Comparison of ENCODE assay signal across 21 mouse cellular contexts in genomic region chr9:98367333-98367962, GRCm38 (mm10). TPM values are rescaled to one million over a fixed set of nuclear protein-coding genes. Genes with fewer than 3 reads are reported as not detected.
DNase-seq lines count a peak whose midpoint lies in the region; ATAC-seq lines count a peak whose summit lies in the region.
"Had no signal": no experiment of that assay in that cellular context is flagged by ENCODE, and none has a peak within 500 bp of the region (broad histone marks: within the 10 kb centered on the region; RNA-seq: fewer than 3 reads in every experiment).

No protein-coding gene starts in this region.

- intact Hi-C loops in heart, postnatal 25 days (cut with DNase I) = no loop called here

- H3K27ac ChIP-seq in forebrain, embryonic 15.5 days (replicated peaks) = peak overlapping the region; percentile 16; the same call in 1 of the 2 replicates
- no peak overlapping the region for H3K27ac ChIP-seq in forebrain, embryonic 11.5 days (ENCODE audit: low read depth, low read length)
- H3K27ac ChIP-seq: kidney, postnatal 0 days; limb, embryonic 15.5 days had no signal

- no peak overlapping the region for H3K9ac ChIP-seq in forebrain, embryonic 15.5 days (replicated peaks)
- no peak overlapping the region for H3K9ac ChIP-seq in forebrain, embryonic 11.5 days (ENCODE audit: low read length)
- H3K9ac ChIP-seq: heart, embryonic 12.5 days; limb, embryonic 15.5 days; liver, postnatal 0 days had no signal

- DNase-seq in forebrain, embryonic 11.5 days (ENCODE audit: low spot score) = no peak
- DNase-seq in right cerebral cortex, adult 18-20 months = peak; percentile 43
- no peak for DNase-seq in right cerebral cortex, postnatal 36 days (ENCODE audit: low spot score in 2 of 2)
- peak; percentile 24 to 44 for DNase-seq in layer of hippocampus, postnatal 36 days
- DNase-seq in telencephalon, adult 2 months (ENCODE audit: low read depth, low spot score) = peak; percentile 33
- DNase-seq in heart, postnatal 25 days (ENCODE audit: low spot score) = no peak
- no peak for DNase-seq in cerebellum, postnatal 4 days (ENCODE audit: low spot score in 2 of 2)
- DNase-seq: adrenal gland, adult 8-10 months; cerebellum, adult 9-10 months; gastrocnemius, postnatal 36 days; heart, postnatal 36 days; kidney, adult 11 months; liver, postnatal 0 days; lung, postnatal 14 days had no signal

- H3K4me3 ChIP-seq in forebrain, embryonic 15.5 days = no peak overlapping the region
- H3K4me3 ChIP-seq in forebrain, embryonic 11.5 days (ENCODE audit: low read depth, low read length) = no peak overlapping the region
- H3K4me3 ChIP-seq: heart, embryonic 12.5 days; limb, embryonic 15.5 days; megakaryocyte, embryonic 14.5 days had no signal

- H3K36me3 ChIP-seq in forebrain, embryonic 15.5 days = no peaks in the 10 kb centered on the region
- H3K36me3 ChIP-seq in forebrain, embryonic 11.5 days (ENCODE audit: control insufficient read depth, insufficient read depth, low read length) = no peaks in the 10 kb centered on the region
- H3K36me3 ChIP-seq: heart, embryonic 12.5 days; limb, embryonic 15.5 days had no signal

- WGBS in forebrain, embryonic 15.5 days = 68% methylated on average over 13 of the region's 13 CpGs
- WGBS in forebrain, embryonic 11.5 days = 92% methylated on average over 13 of the region's 13 CpGs

- H3K9me3 ChIP-seq in forebrain, embryonic 15.5 days = no peaks in the 10 kb centered on the region
- H3K9me3 ChIP-seq in forebrain, embryonic 11.5 days (ENCODE audit: control insufficient read depth, low read length) = no peaks in the 10 kb centered on the region
- H3K9me3 ChIP-seq: heart, embryonic 12.5 days; limb, embryonic 15.5 days; megakaryocyte, embryonic 14.5 days had no signal

- H3K4me1 ChIP-seq in forebrain, embryonic 15.5 days = peaks cover 13% of the 10 kb centered on the region
- H3K4me1 ChIP-seq in forebrain, embryonic 11.5 days (replicated peaks; ENCODE audit: control insufficient read depth, insufficient read depth, low read length) = no peaks in the 10 kb centered on the region
- H3K4me1 ChIP-seq: heart, embryonic 12.5 days; limb, embryonic 15.5 days had no signal

- no peak overlapping the region for H3K4me2 ChIP-seq in forebrain, embryonic 15.5 days (replicated peaks)
- H3K4me2 ChIP-seq in forebrain, embryonic 11.5 days (ENCODE audit: low read depth, low read length, severe bottlenecking) = no peak overlapping the region
- H3K4me2 ChIP-seq: heart, embryonic 12.5 days; limb, embryonic 15.5 days had no signal

- no peaks in the 10 kb centered on the region for H3K27me3 ChIP-seq in forebrain, embryonic 15.5 days
- no peaks in the 10 kb centered on the region for H3K27me3 ChIP-seq in forebrain, embryonic 11.5 days (ENCODE audit: control insufficient read depth, insufficient read depth, low read length)
- H3K27me3 ChIP-seq: CH12.LX; heart, embryonic 12.5 days; limb, embryonic 15.5 days; megakaryocyte, embryonic 14.5 days had no signal

- ATAC-seq in forebrain, embryonic 15.5 days (replicated peaks) = peak; percentile 54; the same call in 1 of the 2 replicates
- no peak for ATAC-seq in forebrain, embryonic 11.5 days (replicated peaks; ENCODE audit: low FRiP score)
- ATAC-seq: hindbrain, embryonic 16.5 days; liver, postnatal 0 days had no signal

RNA-seq across cellular contexts. Expression of gene Rbp1, which starts 55.3 kb away (rescaled TPM):
- 42.7 and 49.4 TPM in 2 replicates for polyA plus RNA-seq in forebrain, embryonic 15.5 days (2015; fragmentation: Nextera tagmentation; extraction: Ambion mirVana)
- 24.5 and 29.5 TPM in 2 replicates for polyA plus RNA-seq in forebrain, embryonic 11.5 days (2014; fragmentation: Nextera tagmentation; extraction: Ambion mirVana)
- 1 to 10 TPM; 3.5 to 5.8 TPM for total RNA-seq in layer of hippocampus, postnatal 36 days (2021)
- 1 to 10 TPM; 7.4 to 7.6 TPM for total RNA-seq in heart, postnatal 25 days (2021)

Comparison
In these comparisons a context has a peak if more than half of its experiments do, and no peak if none do; other contexts are left out.
1. DNase-seq: peak in right cerebral cortex, adult 18-20 months (single experiment), layer of hippocampus, postnatal 36 days (2 of 2) and telencephalon, adult 2 months (single experiment); none in forebrain, embryonic 11.5 days (single experiment), right cerebral cortex, postnatal 36 days (0 of 2), heart, postnatal 25 days (single experiment) and cerebellum, postnatal 4 days (0 of 2).